Comparison of ENCODE assay signal across 10 mouse cellular contexts in genomic region chr1:51265118-51265800, GRCm38 (mm10). TPM values are rescaled to one million over a fixed set of nuclear protein-coding genes. Genes with fewer than 3 reads are reported as not detected.
DNase-seq lines count a peak whose midpoint lies in the region; ATAC-seq lines count a peak whose summit lies in the region.
"Had no signal": no experiment of that assay in that cellular context is flagged by ENCODE, and none has a peak within 500 bp of the region (broad histone marks: within the 10 kb centered on the region; RNA-seq: fewer than 3 reads in every experiment).

No protein-coding gene starts in this region.

- H3K4me1 ChIP-seq in liver, embryonic 13.5 days (replicated peaks), result no peaks in the 10 kb centered on the region
- H3K4me1 ChIP-seq in midbrain, embryonic 15.5 days, result no peaks in the 10 kb centered on the region
- H3K4me1 ChIP-seq: midbrain, embryonic 12.5 days had no signal

- ATAC-seq in liver, embryonic 13.5 days (ENCODE audit: low read depth), result 0 out of 2 replicates have a peak, but pooled peaks have one; percentile 23
- no peak for ATAC-seq in midbrain, embryonic 15.5 days (replicated peaks)

- intact Hi-C loops in heart, postnatal 10 days (cut with DNase I), result loop anchor here (1.0 to 5.0 kb wide), 3 partner anchors 68 to 158 kb away; no protein-coding TSS in a partner anchor

- no peak overlapping the region for H3K4me2 ChIP-seq in liver, embryonic 13.5 days
- no peak overlapping the region for H3K4me2 ChIP-seq in midbrain, embryonic 15.5 days
- H3K4me2 ChIP-seq: midbrain, embryonic 12.5 days had no signal

- H3K27ac ChIP-seq in liver, embryonic 13.5 days, result no peak overlapping the region
- H3K27ac ChIP-seq in midbrain, embryonic 15.5 days, result no peak overlapping the region
- H3K27ac ChIP-seq: midbrain, embryonic 12.5 days had no signal

- H3K4me3 ChIP-seq in liver, embryonic 13.5 days (replicated peaks), result no peak overlapping the region
- no peak overlapping the region for H3K4me3 ChIP-seq in midbrain, embryonic 15.5 days
- H3K4me3 ChIP-seq: midbrain, embryonic 12.5 days had no signal

- H3K9ac ChIP-seq in liver, embryonic 13.5 days, result no peak overlapping the region
- H3K9ac ChIP-seq in midbrain, embryonic 15.5 days, result no peak overlapping the region
- H3K9ac ChIP-seq: midbrain, embryonic 12.5 days had no signal

- DNase-seq in Muller cell, postnatal 12 days (ENCODE audit: inconsistent ontology term), result peak; percentile 90
- peak; percentile 47 for DNase-seq in adrenal gland, postnatal 14 days
- peak; percentile 67 for DNase-seq in heart, postnatal 10 days
- DNase-seq in liver, embryonic 13.5 days, result no peak
- no peak for DNase-seq in right cerebral cortex, postnatal 4 days
- DNase-seq in cerebellum, adult 18-20 months, result no peak
- no peak for DNase-seq in thymus, postnatal 25 days
- DNase-seq: cerebellum, adult 11 months had no signal

- H3K9me3 ChIP-seq in liver, embryonic 13.5 days (replicated peaks), result no peaks in the 10 kb centered on the region
- H3K9me3 ChIP-seq in midbrain, embryonic 15.5 days, result no peaks in the 10 kb centered on the region
- H3K9me3 ChIP-seq: midbrain, embryonic 12.5 days had no signal

- H3K27me3 ChIP-seq in liver, embryonic 13.5 days, result no peaks in the 10 kb centered on the region
- no peaks in the 10 kb centered on the region for H3K27me3 ChIP-seq in midbrain, embryonic 15.5 days (replicated peaks)
- H3K27me3 ChIP-seq: midbrain, embryonic 12.5 days had no signal

- WGBS in liver, embryonic 13.5 days (ENCODE audit: insufficient replicate concordance), result 31% methylated on average over 5 of the region's 5 CpGs
- 62% methylated on average over 5 of the region's 5 CpGs for WGBS in midbrain, embryonic 15.5 days

- H3K36me3 ChIP-seq in liver, embryonic 13.5 days, result no peaks in the 10 kb centered on the region
- H3K36me3 ChIP-seq in midbrain, embryonic 15.5 days (replicated peaks), result no peaks in the 10 kb centered on the region
- H3K36me3 ChIP-seq: midbrain, embryonic 12.5 days had no signal

RNA-seq across cellular contexts. Expression of gene Cavin2, which starts 23.7 kb away (rescaled TPM):
- total RNA-seq in adrenal gland, postnatal 14 days (2021), result 95.5 and 125 TPM in 2 replicates
- 100 to 1,000 TPM; 208 to 218 TPM for total RNA-seq in heart, postnatal 10 days (2021)
- polyA plus RNA-seq in liver, embryonic 13.5 days (2015; fragmentation: Nextera tagmentation; extraction: Ambion mirVana), result 23.5 and 29.9 TPM in 2 replicates
- 6.4 and 7.5 TPM in 2 replicates for polyA plus RNA-seq in midbrain, embryonic 15.5 days (2015; fragmentation: Nextera tagmentation; extraction: Ambion mirVana)

Comparison
In these comparisons a context has a peak if more than half of its experiments do, and no peak if none do; other contexts are left out.
1. DNase-seq: peak in Muller cell, postnatal 12 days (single experiment), adrenal gland, postnatal 14 days (single experiment) and heart, postnatal 10 days (2 of 2); none in liver, embryonic 13.5 days (single experiment), right cerebral cortex, postnatal 4 days (single experiment), cerebellum, adult 18-20 months (0 of 2) and thymus, postnatal 25 days (single experiment).